Mouse (Mus musculus) thymus, postnatal 4 days (tissue): ENCODE measurements at regions not wholly inside any gene's neighbourhood (a gene's known extent, or its start where the extent isn't known, plus 50 kb on each side); places are given as distances from the start of the nearest gene placed in this dataset.
A peak's percentile ranks its signal among the peaks of the same experiment; 100 is the strongest.
"Not testable (repeated sequence)": the region's sequence is repeated elsewhere in the genome, so short reads cannot be mapped to it uniquely, and the experiment has no call there.

Experiments
- DNase-seq: peaks from one replicate; pipeline ENCODE4 v3.0.0; 2021

DNA sequence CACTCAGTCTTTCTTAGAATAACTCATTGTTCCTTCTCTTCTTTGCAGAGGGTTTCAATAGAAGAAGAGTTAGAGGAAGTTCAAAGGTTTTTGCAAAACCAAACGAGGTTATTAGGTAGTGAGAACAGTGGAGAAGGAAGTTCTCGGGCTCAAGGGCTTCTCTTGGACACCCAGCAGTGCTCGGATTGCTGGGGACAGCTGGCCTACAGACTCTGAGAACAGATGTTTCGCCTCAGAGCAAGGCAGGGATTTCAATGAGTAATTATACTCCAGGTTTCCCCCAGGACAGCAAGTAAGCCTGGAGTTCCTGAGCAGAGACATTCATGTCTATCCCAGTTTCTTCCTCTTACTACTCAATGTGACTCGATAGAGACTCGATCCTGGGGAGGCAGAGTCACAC lies 94.4 kb downstream of the Cd24a start:
- DNase-seq, result no peak

DNA sequence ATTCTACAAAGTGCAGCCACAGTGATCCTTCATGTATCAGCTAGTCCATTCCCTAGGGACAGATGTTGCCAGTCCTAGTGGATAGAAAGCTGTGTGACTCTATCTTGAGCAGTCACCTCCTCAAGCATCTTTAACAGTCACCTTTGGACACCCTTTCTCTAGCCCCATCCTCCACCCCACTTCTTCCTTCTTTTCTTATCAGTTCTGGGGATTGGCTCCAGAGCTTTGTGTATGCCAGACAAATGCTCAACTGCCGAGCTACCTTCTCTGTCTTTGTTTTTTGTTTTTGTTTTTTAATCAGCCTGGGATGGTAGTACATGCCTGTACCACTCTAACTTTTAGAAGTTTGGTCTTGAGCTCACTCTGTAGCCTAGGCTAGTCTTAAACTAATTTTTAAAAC lies 96.7 kb downstream of the Cd24a start:
- DNase-seq, result no peak

DNA sequence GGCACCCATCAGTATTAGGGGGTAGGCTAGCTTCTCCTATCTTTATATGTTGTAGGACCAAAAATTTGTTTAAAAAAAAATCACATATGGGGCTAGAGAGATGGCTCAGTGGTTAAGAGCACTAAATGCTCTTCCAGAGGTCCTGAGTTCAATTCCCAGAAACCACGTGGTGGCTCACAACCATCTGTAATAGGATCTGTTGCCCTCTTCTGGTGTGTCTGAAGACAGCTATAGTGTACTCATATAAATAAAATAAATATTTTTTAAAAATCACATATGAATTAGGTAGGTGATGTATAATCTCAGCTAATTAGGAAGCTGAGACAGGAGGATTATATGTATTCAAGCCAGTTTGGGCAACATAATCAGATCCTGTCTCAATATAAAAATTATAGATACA lies 97.4 kb downstream of the Cd24a start:
- not testable (repeated sequence) for DNase-seq

DNA sequence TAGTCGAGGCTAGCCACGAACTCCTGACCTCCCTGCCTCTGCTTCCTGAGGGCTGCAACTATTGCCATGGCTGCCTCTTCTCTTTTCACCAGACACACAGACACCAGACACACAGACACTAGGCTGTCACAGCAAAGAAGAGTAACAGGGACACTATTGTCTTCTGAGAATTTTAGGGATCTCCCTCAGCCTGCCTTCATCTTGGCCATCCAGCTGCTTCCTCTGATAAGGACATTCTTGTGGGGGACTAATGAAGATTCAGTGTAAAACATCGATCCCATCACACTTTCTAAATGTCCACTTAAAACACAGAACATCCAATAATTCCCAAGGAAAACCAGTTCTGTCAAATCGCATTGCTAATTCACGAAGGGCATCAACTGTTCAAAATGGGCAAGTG lies 98.2 kb downstream of the Cd24a start:
- no peak for DNase-seq

DNA sequence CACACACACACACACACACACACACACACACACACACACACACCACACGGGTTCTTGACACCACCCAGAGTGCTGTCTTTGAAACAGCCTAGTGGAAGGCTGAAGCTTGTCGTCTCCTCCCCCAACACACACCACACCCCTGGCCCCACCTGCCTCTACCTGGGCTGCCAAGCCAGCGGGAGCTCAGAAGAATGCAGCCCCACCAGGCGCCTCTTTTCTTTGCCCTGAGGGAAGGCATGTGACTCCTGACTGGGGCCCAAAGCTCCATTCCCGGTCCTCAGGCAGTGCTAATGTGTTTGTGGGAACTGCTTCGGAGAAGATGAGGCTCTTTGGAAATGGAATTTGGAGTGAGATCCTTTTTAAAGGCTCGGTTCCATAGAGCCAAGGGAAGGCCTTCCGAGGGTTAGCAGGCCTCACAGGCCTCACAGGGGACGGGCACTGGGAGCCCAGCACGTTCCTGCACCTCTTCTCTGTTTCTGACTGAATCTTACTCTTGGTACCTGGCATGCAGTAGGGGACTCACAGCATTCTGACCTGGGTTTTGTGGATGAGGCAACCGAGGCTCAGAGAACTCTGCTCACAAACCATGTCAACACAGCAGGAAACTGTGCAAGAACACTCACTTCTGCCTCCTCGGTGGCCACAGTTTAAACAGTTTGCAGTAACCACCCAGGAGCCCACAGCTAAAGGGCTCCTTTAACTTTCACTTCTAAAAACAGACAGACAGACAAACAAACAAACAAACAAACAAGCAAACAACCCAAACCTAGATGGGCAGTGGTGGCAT lies 106.4 kb downstream of the Cd24a start:
- no peak for DNase-seq

DNA sequence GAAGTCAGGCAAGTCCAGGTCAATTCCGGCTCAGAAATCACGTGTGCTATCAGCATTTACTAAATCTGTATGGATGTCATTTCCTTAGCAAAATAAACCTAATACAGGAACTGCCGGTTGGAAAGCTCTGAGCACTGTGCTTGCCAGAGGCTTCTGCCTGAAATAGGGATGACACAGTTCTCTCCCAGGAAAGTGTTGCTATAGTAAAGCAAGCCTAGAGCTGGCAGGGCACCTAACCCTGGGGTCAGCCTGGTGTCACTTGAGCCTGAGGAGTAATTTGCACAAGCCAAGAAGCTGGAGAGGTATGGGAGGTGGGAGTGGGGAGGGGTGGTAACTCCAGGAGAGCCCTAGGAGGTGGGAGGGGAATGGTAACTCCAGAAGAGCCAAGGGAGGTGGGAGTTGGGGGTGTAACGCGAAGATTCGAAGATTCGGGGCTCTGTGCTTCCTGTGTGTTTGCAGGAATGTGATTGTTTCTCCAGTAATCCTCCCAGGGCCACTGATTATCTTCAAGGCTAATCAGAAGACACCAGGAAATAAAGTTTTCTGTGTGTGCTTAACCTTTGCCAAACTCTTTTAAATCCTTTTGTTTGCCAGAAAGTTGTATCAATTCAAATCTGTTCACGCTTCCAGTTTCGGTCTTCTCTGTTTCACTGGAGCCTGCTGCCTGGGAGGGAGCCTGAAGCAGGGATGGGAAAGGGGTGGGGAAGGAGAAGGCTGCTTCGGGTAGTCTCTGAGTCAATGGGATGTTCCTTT lies 111.3 kb downstream of the Cd24a start:
- no peak for DNase-seq

DNA sequence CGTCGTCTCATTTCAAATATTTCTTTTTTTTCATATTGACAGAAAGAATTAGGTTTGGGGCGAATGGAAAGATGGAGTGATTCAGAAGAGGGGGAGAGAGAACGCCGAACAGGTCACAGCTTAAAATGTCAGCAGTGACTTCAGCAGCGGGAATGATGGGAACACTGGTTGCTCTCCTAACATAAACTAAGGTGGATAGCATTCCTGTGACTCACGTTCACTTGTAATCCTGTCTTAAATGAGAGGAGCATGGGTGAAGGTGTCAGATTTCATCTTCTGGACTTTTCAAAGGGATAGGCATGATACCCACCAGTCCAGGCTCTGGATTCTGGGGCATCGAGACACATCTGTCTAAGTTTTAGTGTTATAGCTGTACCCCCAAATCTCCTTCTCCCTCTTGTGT lies 111.8 kb downstream of the Cd24a start:
- no peak for DNase-seq

DNA sequence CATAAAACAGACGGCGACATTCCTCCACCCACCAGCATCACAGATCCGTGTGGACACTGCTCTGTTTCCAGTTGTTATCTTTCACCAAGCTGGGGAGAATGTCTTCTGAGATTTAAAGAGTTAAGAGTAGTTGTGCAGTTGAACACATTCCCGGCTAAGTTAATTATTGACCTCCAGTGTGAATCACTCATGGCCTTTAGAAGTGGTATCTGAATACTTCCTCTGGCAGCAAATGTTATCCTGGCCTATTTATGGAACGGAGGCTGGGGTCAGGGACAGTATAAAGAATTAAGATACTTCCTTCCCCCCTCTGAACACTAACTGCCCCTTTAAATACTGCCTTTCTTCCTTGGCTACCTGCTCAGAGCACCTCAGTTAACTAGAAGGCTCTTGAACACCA lies 115.9 kb downstream of the Cd24a start:
- DNase-seq, result no peak

DNA sequence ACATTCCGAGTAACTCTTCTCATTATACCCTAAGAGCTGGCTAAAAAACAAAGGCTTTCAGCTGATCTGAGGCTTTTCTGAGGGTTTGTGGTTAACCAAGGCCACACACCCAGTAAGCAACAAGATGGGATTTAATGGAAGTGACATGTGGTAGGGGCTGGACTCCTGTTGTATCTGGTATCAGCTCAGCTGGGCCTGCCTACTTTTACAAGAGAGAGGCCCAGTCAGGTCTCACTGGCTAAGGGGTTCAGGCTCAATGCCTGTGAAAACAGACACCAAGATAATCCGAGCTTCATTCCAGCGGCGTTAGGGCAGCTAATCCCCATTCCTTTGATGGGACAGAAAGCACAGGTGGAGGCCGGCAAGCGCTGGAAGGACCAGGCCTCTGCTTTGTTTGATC lies 116.4 kb downstream of the Cd24a start:
- DNase-seq, result no peak

DNA sequence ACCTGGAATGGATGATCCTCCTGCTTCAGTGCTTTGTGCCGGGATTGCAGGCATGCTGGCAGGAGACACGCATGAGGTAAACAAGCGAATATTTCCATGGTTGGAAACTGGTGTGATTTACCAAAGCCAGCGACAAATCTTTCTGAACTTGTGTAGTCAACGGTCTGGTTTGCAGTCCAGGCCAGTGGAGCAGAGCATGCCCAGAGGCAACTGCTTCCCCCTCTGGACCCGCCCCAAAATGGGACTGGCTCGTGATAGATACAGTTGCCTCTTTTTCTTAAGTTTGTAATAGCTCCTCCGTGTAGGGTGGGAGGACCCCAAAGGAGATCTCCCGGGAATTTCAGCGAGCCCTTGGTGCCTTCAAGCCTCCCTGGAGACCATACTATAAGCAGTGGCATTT lies 117.4 kb downstream of the Cd24a start:
- no peak for DNase-seq

DNA sequence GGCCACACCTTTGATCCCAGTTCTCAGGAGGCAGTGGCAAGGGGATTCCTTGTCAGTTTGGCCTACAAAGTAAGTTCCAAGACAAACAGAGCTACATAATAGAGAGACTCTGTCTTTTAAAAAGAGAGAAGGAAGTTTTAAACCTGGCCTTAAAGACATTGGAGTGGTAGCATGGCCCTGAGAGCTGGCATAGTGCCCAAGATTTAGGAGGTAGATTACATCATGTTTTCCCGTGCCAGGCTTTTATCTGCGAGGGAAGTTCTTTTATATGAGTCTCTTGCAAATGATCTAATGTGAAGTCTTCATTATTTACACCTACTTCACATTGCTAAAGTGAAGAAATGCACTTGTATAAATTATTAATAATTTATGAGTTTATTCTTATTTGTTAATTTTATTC lies 119.8 kb downstream of the Cd24a start:
- DNase-seq, result no peak

DNA sequence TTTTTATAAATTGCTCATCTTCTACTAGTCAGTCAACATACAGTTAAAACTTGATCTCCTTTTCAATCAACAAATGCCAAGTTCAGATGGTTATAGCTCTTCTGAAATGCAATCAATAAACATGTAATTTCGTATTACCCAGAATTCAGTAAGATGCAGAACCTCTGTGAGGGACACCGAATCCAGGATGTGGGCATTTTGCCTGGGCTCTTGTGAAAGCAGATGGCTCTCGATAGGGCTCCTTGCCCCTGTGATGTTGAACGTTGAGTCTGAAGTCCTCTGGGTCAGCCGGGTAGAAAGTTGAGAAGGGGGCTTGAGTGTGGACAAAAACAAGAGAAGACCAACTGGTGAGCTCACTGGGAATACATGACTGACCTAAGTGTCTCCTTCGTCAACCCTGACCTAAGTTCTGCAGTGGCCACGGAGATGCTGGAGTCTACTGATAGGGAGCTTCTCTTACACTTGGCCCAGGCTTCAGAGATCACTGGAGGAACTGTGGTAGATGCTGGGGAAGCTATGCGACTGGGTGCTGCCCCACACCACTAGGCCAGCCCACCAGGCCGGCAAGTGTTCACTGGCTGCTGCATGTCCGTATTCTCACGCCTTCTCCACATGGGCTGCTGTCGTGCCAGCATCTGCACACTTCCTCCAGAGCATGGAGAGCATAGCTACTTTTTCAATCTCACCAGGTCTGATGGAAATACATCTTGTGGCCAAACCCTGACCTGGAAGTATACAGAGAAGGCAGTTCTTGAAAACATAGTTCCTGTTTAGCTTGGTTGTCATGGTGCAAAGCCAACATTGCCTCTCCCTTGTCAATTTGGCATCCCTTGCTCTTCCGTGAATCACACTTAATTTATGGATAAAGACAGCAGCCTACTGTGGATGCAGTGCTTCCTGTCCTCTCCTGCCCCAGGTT lies 122.5 kb downstream of the Cd24a start:
- DNase-seq, result no peak

DNA sequence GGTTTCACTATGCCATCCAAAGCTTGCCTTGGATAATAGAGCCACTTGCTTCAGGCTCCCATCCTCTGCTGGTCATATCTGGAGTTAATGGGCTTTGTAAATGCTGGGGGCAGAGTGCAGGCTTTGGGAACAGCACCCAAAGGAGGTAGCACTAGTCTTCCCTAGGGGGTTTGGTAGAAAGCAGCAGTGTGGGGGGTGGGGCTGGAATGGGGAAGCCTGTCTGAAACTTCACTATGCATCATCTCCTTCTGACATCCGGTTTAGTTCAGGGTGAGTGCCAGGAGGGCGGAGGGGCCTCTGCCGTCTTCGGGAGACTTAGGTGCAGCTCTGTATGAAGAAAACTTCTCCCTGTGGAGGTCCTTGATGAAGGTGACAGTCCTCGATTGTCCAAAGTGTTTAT lies 124.8 kb downstream of the Cd24a start:
- peak; percentile 50 for DNase-seq

DNA sequence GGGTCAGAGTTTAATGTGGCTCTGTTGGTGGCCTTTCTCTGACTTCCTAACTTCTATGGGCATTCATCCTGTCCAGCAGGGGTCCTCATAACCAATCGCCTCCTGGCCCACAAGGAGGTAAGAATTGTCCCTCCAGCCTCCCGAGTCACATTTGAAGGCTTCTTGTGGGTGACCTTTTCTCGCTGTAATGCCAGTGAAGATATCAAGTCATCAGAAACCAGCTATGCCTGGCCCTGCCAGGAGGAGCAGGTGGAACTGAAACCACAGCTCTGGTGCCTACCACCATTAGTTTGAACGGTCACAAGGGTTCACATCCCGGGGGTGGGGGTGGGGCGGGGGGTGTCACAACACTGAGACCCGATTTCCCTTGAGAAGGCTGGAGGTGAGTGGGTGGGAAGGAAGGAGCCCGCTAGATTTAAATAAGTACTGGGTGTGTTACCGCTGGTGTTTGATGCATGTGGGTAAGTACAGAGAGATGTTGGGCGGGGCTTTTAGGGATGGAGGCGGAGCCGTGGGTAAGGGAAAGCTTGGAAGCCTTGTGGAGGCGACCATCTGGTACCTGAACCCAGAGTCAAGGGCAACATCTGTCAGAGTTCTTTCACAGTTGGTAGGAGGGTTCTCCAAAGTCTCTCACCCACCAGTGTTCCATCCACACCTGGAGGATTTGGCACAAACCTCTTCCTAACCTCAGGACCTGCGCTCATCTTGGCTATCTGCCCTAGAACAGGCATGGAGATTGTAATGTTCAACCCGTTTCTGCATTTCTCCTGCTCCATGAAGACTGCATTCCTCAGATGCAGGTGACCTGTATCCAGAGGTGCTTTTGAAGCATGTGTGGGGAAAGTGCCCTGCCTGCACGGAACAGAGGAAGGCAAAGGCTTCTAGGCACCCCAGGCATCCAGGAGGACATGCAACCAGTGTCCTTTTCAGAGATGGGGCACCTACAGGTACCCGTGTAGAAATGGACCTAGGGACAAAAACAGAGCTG lies 128.2 kb downstream of the Cd24a start:
- DNase-seq, result peak; percentile 59

DNA sequence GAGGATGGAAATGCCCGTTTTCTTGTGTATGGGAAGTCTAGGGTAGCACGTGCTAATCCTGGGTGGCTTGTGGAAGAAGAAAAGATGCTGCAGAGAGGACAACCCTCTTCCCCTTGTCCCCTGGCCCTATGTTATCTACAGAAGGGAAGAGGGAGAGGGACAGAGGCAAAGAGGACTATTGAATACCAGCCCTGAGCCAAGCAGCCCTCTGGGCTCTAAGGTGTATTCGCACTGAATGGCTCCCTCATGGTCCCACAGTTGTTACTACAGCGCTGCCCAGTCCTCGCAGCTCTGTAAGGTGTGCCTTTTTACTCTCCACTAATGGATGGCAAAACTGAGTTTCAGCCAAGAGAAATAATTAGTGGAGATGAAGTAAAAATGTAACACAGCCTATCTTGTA lies 128.9 kb downstream of the Cd24a start:
- no peak for DNase-seq

DNA sequence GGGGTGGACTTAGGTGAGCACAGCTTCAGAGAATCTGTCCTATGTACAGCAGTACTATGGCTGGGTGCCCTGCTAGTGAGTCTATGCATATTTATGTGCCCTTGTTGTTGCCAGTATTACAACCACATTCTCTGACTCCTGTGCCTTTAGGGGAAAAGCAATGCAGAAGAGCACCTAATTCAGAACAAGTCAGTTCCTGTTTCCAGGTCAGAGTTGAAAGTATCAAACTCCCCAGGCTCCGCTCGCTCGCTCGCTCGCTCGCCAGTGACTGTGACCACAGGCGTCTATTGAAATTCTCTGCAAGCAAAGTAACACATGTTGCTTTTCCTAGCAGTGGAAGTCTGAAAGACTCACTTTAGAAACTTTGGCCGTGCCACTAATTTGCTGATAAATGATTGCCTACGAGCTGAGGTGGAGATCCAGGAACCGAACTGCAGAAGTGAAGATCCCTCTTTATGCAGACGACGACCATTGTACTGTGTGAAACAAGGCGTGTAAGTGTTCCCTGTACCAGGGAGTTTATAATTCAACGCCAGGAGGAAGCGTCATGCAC lies 129.8 kb downstream of the Cd24a start:
- no peak for DNase-seq

DNA sequence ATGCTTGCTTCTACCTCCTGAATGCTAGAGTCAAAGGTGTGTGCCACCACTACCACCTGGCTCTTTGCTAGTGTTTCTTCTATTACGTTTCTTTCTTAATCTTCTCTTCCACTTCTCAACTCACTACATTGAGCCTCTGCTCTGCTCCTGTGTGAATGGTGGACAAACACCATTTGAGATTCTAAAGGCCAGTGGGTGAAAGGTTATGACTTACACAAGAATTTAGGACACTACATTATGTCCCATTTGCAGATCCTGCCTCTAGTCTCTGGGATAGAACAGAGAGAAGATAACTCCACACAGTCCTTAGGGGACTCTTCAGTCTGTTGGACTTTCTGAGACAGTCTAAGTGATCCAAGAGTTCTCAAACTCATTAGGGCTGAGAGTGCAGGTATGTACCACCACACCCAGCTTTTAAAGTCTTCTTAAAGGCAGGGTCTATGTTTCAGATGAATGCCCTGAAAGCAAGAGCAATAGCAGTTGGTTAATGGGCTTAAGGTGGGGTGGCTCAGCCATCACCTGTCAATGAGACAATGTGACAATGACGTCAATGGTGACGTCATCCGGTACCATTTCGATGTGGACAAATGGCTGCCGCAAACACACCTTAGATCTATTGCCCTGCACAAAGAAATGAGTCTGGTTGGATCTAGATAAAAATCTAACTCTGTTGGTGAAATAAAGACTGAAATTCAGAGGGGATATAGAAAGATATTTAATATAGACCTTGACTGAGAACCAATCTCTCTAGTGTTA lies 131.4 kb downstream of the Cd24a start:
- DNase-seq, result no peak

DNA sequence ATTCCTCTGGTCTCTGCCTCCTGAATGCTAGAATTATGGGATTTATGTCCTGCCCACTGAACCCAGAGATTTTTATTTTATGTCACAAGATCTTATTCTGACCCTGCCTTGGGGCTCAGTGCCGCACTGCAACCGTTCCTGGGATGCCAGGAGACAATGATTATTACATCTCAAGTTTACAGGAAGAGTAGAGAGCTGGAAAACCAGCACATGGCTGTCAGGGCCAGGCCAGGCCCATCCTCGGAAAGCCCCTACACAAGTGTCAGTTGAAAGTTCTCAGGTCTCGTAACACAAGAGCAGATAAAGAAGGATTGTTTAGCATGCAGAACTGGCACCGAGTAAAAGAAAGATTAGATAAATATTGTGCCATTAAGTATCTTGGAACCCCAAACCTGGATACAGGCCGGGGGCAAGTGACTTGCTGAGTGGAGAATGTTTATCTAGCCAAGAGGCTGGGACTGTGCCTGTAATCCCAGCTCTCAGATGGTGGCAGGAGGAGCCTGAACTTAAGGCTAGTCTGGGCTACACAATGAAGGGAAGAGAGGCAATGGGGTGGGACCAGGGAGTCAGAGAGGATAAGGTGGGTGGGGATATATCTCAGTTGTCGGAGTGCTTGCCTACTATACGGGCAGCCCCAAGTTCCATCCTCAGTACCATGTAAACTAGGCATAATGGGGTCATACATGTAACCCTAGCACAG lies 132.3 kb downstream of the Cd24a start:
- DNase-seq, result no peak

DNA sequence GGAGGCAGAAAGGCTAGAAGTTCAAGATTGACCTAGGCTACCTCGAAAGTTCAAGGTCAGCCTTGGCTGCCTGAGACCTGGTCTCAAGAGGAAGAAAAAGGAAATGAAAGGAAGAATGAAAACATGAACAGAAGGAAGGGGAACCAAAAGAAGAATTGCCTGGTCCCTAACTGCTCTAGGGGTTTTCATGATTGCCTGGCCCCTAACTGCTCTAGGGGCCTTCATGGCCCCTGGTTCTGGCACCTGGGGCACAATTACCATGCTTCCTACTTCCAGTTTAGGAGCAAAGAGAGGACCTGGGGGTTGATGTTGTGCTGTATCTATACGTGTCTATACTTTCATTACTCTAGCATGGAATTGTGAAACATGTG lies 132.8 kb downstream of the Cd24a start:
- no peak for DNase-seq

DNA sequence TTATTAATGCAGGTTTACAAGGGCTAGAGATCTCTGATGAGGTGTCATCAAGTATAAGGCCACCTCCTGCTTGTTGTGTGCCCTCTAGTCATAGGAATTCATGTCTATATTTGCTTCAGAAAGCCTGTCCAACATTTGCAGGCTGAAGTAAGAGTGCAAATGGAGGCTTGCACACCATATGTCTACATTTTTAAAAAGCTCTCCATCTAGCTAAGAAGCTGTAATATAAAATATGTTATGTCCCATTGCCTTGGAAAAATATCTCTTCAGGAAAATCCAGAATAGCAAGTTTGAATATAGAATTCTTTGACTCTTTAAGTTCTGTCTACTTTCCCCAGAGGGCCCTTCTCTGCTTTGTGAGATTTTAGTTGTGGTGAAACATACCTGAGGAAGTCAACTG lies 134.6 kb downstream of the Cd24a start:
- no peak for DNase-seq

DNA sequence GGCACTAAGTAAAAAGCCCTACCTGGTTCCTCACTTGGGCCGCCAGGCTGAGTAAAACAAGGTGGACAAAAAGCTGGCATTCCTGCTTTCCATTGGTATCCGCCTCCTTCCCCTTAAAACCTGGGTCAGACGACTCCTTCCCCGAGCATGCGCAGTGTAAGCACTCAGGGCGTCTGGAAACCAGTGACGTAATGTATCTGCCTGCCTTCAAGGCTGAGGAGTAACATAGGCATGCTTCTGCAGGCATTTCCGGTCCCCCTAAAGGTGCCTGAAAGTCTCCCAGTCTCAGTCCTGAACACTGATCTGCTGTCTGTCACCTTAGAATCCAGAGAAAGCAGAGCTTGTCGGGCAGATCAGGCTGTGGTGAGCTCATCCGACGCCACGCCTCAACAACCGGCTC lies 140.7 kb downstream of the Cd24a start:
- DNase-seq, result no peak
